Mouse (Mus musculus) kidney, postnatal 36 days (tissue): ENCODE data around the gene Pde4b.
"Not testable (repeated sequence)": the region's sequence is repeated elsewhere in the genome, so short reads cannot be mapped to it uniquely, and the experiment has no call there.

Source experiments
- DNase-seq, 2 experiments: peaks; one replicate each; pipeline ENCODE4 v3.0.0; 2021 to 2022; ENCODE audit warnings: mixed read lengths in 2 of 2

Gene Pde4b

DNA sequence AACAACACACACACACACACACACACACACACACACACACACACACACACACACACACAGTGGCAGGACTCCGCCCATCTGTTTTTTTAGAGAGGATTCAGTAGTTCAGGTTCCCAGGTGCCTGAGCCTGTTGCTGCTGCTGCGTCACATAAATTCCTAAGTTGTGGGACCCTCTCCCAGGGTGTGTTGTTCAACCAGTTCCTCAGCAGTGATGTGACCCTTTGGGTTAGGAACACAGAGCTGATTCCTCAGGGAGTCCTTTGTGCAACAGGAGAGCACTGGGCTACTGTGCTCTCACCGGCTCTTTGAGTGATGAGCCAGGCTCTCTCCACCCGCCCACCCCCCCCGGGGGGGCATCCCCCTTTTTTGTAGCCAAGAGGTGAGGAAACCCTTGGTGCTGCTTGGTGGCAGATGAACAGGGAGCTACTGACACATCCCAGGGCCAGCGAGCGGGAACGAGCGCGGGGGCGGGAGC, at the start of gene Pde4b:
Pde4b (plus strand) TSS at position 453 of the 475 bp plus-strand sequence.
- no peak for DNase-seq

DNA sequence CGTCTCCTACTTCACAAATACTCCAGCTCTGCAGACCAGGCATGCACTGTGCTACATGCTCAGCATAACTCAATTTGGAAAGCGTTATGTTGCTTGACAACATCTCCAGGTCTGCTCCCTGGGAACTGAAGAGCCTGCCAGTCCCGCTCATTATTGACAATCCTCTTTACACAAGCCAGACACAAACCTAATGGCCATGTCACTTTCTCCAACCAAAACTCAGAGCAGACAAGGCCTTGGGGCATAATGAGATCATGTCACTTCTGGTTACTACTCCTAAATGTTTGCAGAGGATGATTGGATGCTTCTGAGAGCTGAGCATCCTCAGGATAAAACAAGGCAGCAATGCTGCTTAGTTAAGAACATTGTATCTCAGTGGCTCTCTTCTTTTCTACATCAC, 47.2 kb upstream of the Pde4b start:
- DNase-seq, result no peak

DNA sequence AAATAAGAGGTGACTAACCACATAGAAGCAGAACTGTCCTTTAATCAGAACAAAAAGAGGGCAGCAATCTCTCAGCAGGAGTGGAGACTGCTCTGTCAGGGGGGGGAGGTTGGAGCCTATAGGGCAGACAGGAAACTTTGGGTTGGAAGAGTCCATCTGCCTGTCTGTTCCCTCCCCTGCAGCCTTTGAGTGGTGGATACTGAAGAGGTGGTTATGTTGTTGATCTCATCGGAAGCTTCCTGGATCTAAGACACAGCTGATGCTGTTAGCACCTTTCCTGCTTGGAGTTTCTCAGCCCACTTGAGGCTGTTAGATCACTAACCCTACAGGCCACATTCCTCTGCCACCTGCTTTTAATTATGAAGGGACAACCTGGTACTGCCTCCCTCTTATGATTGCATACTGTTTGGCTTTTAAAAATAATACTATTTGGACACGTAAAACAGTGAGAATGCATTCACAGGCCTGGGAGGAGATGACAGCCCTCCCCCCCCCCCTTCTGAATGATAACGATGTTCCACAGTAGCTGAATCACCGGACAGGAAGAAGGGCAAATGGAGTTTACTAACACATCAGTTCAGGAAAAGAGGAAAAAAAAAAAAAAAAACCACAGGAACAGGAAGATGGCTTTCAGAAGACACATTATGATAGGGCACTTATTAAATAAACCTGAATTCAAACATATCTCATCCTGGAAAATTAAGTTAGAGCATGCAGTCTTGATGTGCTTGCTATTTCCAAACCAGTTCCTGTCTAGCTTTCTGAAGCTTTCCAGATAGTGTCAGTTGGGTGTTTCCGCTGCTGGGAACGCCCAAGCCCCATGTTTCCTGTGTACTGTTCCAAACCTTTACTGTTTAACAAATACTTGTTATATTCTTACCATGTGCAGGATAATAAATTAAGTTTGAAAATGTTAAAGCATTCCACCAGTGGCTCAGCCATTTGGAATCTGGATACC, 41.9 kb upstream of the Pde4b start:
- DNase-seq, result peak; percentile 46 to 70

DNA sequence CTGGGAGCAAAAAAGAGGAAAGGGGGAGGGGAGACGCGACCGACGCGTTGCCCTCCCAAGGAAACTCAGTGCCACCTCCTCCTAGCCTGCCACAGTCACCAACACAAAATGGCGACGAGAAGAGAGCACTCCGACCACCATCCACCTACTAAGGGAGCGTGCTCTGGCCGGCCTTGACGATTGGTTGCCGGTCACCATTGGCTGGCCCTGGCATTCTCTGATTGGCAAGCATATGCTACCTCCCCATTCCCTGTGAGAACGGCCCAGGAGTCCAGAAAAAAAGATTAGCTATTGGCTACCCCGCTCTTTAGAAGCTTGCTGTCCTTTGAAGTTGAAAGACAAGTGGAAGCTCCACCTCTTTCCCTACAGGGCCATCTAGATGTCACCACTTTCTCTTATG, 38.0 kb upstream of the Pde4b start:
- not testable (repeated sequence) for DNase-seq

DNA sequence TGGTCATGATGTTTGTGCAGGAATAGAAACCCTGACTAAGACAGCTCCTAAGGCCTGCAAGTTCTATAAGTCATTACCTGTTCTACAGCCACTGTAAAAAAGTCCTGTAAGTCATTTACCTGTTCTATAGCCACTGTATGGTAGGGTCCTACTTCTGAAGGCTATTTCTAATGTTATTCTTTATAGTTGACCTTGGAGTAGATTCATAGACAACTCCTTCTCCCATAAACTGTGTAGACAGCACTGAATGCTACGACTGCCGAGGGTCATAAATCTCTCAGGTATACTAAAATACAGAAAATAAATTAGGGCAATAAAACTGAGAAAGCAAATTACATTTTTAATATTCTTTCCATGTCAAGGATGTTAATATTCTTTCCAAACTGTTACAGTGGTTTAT, 26.0 kb upstream of the Pde4b start:
- no peak for DNase-seq

DNA sequence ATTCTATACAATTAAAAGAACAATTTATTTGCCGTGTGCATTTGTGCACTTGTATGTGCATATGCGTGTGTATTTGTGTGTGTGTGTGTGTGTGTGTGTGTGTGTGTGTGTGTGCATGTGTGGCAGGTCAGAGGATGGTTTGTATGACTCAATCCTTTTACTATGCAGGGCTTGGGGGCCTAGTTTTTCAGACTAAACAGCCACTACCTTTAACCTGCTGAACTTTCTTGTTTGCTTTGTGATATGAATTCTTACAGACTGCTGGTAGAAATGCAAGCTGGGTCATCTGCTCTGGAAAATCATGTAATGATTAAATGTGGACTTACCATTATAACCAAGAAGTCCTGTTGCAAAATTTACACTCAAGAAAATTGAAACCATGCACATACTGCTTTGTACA, 18.0 kb upstream of the Pde4b start:
- DNase-seq, result no peak

DNA sequence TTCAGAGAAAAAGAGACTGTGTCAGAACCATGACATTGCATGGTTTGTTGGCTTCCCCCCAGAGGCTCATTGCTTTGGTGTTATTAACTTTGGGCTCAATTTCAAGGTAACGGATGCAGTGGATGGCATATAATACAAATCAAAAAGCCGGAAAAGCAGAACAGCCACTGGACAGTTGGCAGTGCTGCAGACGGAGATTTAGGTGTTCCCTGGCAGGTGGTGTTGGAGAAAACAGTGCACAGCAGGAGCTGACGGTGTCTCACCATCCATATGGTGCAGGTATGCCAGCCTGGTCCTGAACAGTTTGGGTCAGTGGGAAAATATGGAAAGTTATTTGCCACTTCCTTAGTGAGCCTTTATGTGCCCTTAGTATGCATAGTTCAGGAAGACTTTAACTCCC, 1.0 kb upstream of the Pde4b start:
- DNase-seq, result no peak

DNA sequence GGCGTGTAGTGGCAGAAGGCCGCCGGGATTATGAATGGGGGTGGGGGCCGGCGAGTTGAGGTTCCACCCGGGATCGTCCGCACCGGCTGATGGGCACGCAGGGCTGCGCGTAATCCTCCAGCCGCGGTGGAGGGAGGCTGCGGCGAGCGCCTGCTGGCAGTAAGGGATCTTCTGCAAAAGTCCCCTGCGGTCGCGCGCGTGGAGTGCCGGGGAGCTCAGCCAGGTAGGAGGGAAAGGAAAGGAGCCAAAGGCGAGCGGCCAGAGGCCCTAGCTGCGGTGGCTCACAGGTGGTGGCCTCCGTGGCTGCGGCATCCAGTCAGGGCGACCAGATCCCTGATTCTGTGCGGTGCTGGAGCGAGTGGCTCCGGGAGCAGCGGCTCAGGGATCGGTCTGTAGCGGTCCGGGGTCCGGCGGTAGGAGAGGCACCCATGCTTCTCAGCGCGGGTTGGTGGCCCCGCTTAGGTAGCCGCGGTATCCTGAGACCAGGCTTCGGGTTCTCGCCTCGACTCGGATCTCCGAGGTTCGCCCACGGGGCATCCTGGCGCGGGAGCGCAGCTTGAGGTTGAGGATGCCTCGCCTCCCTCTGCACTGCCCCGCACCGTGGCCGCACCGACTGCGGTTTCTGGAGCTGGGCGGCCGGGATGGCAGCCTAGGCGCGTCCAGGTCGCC, 357 bp downstream of the Pde4b start:
- peak in 1 of 2 experiments; percentile 23 for DNase-seq

DNA sequence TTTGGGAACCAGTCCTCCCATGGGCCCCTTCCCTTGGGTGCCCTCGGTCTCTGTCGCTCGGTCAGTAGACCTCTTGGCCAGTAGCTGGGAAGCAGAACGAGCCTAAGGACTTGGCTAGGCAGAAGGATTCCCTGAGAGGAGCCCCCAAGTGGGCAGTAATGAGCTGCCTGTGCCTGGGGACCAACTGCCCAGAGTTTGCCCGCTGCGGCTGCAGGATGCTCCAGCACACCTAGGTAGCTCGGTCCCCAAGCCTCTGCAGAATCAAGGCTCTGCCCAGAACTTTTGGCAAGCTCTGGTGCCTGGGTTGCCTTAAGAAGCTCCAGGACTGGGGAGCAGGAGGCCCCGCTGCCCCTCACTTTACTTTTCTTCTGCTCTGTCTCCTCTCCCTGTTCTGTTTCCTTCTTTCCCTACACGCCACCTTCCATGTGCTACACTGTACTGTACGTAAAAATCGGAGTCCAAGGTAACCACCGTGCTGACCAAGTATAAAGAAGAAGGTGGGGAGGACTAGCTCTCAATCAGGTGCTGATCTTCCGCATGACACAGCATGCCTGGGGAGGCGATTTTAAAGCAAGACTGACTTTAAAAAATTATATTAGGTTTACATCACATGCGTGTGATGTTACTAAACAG, 1.0 kb downstream of the Pde4b start:
- DNase-seq, result peak in 1 of 2 experiments; percentile 6

DNA sequence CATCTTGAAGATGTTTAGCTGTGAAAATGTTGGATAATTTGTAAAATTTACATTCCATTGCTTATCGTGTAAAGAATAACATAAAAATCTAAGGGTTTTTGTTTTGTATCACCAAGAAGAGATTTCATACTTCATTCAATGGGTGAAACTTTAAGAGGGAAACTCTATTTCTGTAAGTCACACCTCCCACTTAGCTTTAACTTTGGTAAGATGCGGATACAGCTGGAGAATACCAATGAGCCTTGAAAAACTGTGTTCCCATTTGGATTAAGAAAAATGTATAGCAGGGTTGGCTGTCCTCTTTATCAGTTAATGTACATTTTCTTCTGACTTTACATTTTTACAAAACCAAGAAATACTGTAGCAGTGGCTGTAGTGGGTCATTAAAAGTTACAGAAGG, 8.5 kb downstream of the Pde4b start:
- DNase-seq, result no peak

DNA sequence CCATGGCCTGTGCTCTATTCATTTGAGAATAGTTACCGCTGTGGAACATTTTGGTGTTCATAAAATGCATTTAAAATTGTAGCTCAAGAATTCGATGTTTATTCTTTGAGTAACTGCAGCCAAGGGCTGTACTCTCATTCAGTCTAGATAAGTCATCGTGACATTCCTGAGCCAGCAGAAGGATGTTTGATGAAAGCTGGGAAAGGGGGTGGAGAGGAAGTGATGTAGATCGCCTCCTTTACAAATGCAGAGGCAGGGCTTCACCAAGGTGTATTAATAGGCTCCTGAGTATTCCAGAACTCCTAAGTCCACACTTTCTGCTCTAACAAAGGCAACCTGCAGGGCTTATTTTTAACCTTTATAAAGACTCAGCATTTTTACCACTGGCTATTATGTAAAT, 14.9 kb downstream of the Pde4b start:
- peak in 1 of 2 experiments; percentile 1 for DNase-seq

DNA sequence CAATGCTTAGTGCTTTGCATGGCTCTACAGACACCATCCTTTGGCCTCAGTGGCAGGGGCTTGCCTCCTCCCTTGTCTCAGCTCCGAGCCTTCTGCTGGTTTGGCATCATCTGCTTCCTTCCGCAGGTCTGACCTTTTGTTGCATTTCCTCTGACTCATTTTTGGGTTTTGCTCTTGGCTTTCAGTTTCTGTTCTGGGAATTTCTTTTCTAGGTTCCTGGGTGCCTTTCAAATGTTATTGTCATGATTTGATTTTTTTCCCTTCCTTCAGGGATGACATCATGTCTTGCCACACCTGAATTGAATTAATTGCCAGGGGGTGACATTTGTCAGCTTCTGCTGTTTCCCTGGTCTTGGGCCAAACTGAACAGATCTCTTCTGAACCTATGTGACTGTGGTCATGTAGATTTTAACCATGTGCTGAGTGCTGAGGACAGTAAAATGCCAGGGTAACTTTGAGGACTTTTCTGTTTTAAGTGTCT, 17.2 kb downstream of the Pde4b start:
- peak; percentile 42 to 47 for DNase-seq

DNA sequence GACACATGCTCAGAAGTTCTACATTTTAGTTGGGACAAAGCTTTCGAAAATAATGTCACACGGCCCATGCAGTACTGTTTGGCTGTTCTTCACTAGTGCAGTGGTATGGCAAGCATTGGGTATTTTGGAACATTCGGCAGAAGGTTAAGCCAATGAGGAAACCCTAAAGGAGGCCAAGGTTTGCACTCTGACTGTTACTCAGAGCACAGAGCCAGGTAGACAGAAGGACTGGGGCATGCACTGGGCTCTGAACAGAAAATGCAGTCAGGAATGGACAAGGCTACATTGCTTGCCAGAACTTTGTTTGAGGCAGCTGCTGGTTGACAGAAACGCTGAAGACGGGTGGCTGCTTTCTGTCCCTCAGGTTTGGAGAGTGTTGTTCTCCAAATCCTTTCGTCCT, 19.4 kb downstream of the Pde4b start:
- DNase-seq, result no peak

DNA sequence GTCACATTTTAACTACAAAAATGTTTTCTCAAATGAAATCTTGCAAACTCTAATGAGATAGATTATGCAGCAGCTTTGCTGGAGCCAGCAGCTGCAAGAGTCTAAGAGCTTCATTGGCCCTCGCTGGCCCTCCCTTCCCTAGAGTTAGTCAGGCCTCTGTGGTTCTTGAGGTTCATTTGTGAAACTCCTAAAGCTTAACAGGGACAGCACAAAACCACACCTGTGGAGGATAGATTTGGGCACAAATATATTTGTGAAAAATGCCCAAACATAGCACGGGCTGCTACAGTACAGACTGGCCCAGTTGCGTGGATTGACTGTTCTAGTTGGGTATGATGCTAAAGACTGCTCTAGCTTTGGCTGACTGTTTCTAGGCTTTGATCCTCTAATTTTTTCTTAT, 32.1 kb downstream of the Pde4b start:
- no peak for DNase-seq

DNA sequence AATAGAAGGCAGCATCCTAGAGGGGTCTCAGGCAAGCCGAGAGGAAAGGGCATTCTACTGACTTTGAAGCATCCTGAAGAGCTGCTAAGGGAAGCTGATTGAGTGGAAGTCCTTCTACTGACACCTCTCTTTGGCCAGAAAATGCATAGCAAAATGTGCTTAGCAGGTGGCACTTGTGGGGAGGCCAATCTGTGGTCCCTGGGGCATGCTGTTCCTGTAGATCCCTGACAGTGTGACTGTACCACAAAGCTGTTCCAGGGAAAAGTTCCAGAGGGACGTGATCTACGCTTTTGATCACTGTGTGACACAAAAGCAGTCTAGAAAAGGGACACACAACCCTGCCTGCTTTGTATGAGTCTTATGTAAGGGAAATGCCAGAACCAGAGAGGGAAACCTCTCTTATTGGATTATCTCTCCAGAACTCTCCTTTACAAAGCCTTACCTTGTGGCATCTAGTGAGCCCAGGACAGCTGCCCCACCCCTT, 49.1 kb downstream of the Pde4b start:
- DNase-seq, result no peak

DNA sequence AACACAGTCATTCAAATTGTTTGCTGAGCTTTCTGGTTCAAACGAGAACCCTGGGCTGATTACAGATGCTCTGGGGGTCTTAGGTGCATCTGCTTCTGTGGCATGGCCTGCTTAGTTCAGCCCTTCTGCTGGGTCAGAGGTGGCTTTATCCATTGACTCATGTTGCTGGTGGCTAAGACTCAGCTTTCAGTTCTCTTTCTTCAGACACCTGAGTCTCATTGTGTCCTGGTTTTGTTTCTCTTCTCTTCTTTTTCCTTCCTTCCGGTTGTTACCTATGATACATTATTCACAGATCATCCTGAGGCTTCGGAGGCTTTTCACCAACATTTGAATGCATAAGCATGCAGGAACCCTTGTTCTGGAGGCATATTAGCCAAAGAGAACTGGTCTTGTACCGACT, 51.0 kb downstream of the Pde4b start:
- no peak for DNase-seq

DNA sequence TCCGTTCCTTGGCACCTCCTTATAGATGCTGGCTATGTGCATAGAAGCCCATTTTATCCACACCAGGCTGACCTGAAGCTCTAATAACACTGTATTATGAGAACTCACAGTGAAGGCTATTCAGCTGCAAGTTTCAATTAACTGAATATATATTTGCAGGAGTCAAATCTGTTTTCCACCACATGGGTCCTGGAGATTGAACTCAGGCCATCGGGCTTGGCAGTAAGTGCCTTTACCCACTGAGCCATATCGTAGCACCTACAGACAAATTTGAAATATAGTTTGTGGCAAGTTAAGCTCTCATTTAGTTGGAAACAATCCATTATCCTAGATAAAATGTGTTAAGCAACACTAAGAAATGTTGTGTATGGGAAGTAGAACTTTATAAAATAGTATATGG, 53.9 kb downstream of the Pde4b start:
- DNase-seq, result no peak

DNA sequence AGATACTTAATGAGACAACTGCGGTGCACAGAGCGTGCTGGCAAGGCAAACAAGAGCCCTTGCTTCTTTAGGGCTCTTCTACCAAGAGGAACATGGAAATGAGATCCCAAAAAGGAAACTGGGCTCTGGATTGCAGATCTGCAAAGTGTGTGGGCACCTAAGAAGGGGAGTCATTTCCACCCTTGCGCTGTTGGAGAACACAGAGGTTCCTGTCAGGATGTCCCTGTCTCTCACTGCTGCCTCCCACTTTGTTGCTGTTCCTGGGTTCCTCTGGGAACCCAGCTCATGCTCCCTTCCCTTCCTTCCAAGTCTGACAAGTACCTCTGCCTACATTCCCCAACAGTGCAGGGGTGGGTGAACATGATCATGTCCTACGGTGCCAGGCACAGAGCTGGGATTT, 61.4 kb downstream of the Pde4b start:
- DNase-seq, result no peak

DNA sequence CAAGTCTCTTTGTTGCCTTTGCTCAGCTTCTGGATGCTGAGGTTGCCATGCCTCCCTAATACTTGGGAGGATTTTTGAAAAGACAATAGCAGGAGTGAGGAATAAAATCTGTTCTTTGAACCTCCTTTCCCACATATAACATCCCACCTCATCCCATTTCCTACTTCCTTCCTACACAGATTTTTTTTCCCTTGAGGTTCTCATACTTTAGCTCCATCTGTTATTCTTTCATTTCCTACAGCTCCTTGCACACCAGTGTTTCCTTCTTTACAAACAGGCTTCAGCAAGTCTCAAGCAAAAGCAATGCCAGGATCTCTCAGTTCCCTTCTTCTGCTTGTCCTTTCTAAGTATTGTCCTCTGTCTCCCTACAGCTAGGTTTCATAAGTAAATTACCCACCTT, 71.8 kb downstream of the Pde4b start:
- no peak for DNase-seq

DNA sequence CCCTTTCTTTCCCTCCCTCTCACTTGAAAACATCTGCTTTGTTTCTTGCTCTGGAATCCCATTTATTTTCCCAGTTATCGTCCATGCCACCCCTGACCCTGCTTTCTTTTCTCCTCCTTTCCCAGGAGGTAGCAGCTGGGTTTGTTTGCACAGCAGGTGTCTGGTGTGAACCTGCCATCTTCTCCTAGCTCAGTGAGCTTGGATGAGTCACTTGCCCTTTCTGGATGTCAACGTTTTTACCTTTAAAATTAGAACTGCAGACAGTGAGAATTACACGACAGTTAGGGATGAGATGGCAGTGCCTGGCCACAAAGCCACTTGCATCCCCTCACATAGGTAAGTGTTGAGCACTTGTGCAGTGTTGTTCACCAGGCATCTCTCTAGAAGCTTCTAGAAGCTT, 84.3 kb downstream of the Pde4b start:
- no peak for DNase-seq

DNA sequence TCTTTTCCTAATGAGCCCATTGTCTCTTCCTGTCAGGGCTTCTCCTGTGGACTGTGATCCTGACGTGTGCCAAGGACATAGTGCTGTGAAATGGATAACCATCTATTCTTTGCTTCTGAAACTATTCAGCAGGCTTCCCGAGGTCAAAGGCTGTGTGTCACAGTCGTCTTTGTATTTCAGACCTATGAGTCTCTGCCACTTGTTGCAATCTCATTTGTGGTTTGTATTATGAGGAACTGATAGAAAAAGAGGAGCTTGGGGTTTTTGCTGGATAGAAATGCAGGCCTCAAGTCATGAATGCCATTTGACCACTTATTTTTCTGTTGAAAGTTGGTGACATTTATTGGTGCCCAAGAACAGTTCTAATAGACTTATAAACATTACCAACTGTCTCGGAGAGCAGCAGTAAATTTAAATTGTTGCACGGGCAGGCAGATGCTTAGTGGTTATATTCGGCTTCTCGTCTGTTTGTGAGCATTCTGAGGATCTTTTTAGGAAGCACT, 85.4 kb downstream of the Pde4b start:
- no peak for DNase-seq

DNA sequence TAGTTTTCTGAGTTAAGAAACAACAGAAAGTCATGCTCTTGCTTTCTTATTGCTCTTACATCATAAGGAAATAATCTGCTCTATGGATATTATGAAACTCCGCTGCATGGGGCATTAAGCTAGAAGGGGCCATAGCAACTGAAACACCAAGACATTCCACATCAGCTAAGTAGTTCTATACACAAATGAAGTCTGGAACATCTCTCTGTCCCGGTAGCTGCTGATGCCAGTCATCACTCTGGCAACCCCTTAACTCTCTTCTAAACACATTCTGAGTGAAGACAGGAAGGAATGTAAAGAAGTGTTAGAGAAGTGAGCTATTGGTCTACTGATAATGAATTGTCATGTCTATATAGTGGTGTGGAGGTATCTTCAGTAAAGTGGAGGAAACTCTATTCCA, 88.6 kb downstream of the Pde4b start:
- no peak for DNase-seq

DNA sequence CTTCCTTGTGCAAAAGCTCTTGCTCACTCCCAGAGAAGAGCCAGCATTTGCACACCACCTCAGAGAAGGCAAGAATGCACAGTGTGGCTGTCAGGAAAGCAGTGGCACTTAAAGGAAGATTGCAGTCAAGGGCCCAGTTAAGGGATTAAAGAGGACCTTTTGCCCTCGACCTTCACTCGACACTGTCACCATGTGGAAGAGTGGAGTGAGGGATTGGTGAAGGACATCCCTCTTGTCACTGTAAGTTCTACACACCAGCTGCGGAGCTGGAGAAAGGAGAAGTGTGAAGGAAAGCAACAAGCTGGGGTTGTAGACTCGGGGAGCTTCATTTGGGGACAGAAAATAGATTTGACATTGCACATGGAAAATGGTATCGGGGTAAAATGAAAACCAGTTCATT, 89.9 kb downstream of the Pde4b start:
- DNase-seq, result no peak
